Mouse (Mus musculus) liver, embryonic 11.5 days (tissue): Measurements from ENCODE around the gene Tekt4. TPM values are rescaled to one million over a fixed set of nuclear protein-coding genes. Genes with fewer than 3 reads are reported as not detected.

Experiments
- ATAC-seq: fragments of 200-750 bp; cut with Nextera tagmentation; replicated peaks from 2 replicates; pipeline ENCODE4 v1.8.0; 2017; ENCODE audit warnings: moderate number of reproducible peaks, mild to moderate bottlenecking, moderate TSS enrichment, moderate library complexity; ENCODE audit not compliant: low FRiP score
- DNase-seq: peaks from one replicate; pipeline ENCODE4 v3.0.0-alpha.2; 2017; ENCODE audit warnings: low spot score
- H3K27ac ChIP-seq: fragments of 300-500 bp; sonication (generic); 2 replicates; pipeline ENCODE4 v1.5.1; 2014; ENCODE audit warnings: mild to moderate bottlenecking, low read depth, low read length, control low read depth
- H3K27me3 ChIP-seq: fragments of 300-500 bp; sonication (generic); replicated peaks from 2 replicates; pipeline ENCODE4 v1.6.1; 2014; ENCODE audit warnings: low read length, mixed read lengths; ENCODE audit not compliant: control insufficient read depth, insufficient read depth
- H3K36me3 ChIP-seq: fragments of 300-500 bp; sonication (generic); 2 replicates; pipeline ENCODE4 v1.6.1; 2014; ENCODE audit warnings: mild to moderate bottlenecking, low read length, moderate library complexity, mixed read lengths; ENCODE audit not compliant: control insufficient read depth, insufficient read depth
- H3K4me1 ChIP-seq: fragments of 300-500 bp; sonication (generic); replicated peaks from 2 replicates; pipeline ENCODE4 v1.6.1; 2014; ENCODE audit warnings: low read length, mixed read lengths; ENCODE audit not compliant: control insufficient read depth, insufficient read depth
- H3K4me2 ChIP-seq: fragments of 300-500 bp; sonication (generic); 2 replicates; pipeline ENCODE4 v1.6.1; 2014; ENCODE audit warnings: mild to moderate bottlenecking, control low read depth, moderate library complexity
- H3K4me3 ChIP-seq: fragments of 300-500 bp; sonication (generic); 2 replicates; pipeline ENCODE4 v1.5.1; 2014; ENCODE audit warnings: low read depth, low read length, control low read depth
- H3K9ac ChIP-seq: fragments of 300-500 bp; sonication (generic); 2 replicates; pipeline ENCODE4 v1.6.1; 2014; ENCODE audit warnings: low read depth, low read length, control low read depth
- H3K9me3 ChIP-seq: fragments of 300-500 bp; sonication (generic); 2 replicates; pipeline ENCODE4 v1.6.1; 2016; ENCODE audit warnings: low read length, inconsistent platforms, mixed read lengths; ENCODE audit not compliant: control insufficient read depth
- WGBS: fragments of 180-500 bp; shearing (Covaris S2); extraction: QIAGEN DNeasy Blood & Tissue Kit; methylation state at CpG from one replicate; pipeline ENCODE4 v1.1.7; 2014; 5-methylcytosine and 5-hydroxymethylcytosine counted together
- polyA plus RNA-seq: library from polyadenylated mRNA; unstranded; fragments of >200 nt; fragmentation: Nextera tagmentation; extraction: Ambion mirVana; gene quantifications from 2 replicates; pipeline ENCODE4 v1.2.1, GENCODE M21; 2014

Tekt4 gene
- polyA plus RNA-seq, 1 experiment from 2014 or later, result not detected

DNA sequence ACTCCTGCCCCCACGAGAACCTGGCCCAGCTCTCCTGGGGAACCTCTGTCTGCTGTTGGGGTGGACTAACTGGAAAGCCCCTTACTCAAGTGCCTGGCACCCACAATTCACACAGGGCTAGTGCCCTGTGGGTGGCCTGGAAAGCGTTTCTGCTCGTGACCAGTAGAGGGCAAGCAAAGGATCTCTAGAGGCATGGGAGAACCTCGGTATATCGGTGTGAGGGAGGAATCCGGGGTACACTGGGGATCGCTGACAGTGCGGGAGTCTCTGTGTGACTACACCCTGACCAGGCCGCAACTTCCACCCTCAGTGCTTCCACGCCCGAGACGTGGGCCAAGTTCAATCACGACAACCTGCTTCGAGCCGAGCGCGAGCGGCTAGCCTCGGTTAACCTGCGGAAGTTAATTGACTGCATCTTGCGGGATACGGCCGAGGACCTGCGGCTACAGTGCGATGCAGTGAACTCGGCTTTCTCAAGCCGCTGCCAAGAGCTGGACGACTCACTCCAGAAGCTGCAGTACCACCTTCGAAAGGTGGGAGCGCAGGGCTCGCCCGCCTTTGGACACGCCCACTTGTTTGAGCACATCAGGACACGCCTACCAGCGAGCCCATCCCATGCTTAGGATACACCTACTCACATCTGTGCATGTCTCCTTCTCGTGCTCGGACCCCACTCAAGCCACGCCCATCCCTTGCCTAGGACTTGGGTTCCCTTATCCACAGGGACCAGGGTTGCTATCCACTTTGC is 20.1 kb downstream of the Tekt4 start:
- H3K4me3 ChIP-seq, result peak overlapping the region; percentile 47
- H3K9ac ChIP-seq, result no peak overlapping the region
- no peaks in the 10 kb centered on the region for H3K36me3 ChIP-seq
- H3K27me3 ChIP-seq, result peaks cover 28% of the 10 kb centered on the region
- H3K4me1 ChIP-seq, result peaks cover 3% of the 10 kb centered on the region; the same call in 1 of the 2 replicates
- no peak overlapping the region for H3K27ac ChIP-seq
- H3K4me2 ChIP-seq, result peak overlapping the region; percentile 83
- DNase-seq (peak; percentile 51), ATAC-seq (peak; percentile 59)
- H3K9me3 ChIP-seq, result no peaks in the 10 kb centered on the region
- WGBS, result 4% methylated on average over 38 of the region's 38 CpGs

DNA sequence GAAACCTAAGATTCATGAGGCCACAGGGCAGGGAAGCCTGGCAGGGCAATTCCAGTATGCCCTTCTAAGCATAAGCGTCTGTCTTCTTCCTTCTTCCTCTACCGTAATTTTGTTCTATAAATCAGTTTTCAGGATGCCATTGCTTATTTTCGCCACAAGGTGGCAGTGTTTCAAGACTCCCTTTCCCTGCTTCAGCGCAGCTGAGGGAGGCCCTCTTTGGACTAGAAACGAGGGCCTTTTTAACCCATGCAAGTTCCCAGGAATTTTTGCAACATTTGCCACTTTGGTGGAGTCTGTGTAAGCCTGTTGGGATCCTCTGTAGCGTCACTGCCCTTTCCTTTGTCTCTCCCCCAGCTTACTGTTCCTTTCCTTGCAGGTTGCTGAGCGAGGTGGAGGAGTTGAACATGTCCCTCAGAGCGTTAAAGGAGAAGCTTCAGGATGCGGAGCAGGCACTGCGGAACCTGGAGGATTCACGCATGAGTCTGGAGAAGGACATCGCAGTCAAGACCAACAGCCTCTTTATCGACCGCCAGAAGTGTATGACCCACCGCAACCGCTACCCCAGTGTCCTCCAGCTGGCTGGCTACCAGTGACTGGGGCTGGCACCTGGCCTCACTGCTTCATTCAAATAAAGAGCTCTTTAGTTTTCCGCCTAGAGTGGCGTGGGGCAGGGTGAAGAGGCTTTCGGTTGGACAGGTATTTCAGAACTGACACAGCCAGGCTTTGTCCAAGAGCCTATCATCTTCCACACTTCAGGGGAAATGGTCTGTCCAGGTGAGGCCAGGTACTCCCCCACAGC is 21.7 kb downstream of the Tekt4 start:
- peaks cover 3% of the 10 kb centered on the region; the same call in 1 of the 2 replicates for H3K4me1 ChIP-seq
- 40% methylated on average over 19 of the region's 19 CpGs for WGBS
- no peak overlapping the region for H3K9ac ChIP-seq
- H3K4me2 ChIP-seq, result no peak overlapping the region
- peaks cover 28% of the 10 kb centered on the region for H3K27me3 ChIP-seq
- H3K4me3 ChIP-seq, result no peak overlapping the region
- DNase-seq (no peak), ATAC-seq (no peak)
- no peak overlapping the region for H3K27ac ChIP-seq
- no peaks in the 10 kb centered on the region for H3K36me3 ChIP-seq
- no peaks in the 10 kb centered on the region for H3K9me3 ChIP-seq

DNA sequence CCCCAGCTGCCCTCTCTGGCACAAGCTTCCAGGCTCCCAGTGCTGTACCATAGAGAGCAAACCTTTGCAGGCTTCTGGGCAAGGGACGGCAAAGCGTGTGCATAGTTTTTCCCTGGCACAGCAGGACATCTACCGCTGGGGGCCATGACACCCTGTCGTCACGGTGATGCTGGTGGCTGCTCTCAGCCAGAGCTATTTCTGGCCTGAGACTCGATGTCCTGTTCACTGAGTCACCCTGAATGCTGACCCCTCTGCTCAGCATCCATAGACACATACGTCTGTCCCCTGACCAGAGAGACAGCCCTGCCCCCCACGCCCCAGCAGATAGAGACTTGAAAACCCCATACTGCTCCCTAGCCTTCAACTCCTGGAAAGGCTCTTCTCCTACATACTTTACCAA is 25.7 kb downstream of the Tekt4 start:
- Histone ChIP-seq H3K27me3 (peaks cover 17% of the 10 kb centered on the region), H3K36me3 (no peaks in the 10 kb centered on the region), H3K4me2 (no peak overlapping the region), H3K27ac (no peak overlapping the region), H3K9me3 (no peaks in the 10 kb centered on the region), H3K4me3 (no peak overlapping the region), H3K9ac (no peak overlapping the region), H3K4me1 (no peaks in the 10 kb centered on the region)
- DNase-seq (no peak), ATAC-seq (no peak)
- WGBS, result 61% methylated on average over 8 of the region's 8 CpGs

DNA sequence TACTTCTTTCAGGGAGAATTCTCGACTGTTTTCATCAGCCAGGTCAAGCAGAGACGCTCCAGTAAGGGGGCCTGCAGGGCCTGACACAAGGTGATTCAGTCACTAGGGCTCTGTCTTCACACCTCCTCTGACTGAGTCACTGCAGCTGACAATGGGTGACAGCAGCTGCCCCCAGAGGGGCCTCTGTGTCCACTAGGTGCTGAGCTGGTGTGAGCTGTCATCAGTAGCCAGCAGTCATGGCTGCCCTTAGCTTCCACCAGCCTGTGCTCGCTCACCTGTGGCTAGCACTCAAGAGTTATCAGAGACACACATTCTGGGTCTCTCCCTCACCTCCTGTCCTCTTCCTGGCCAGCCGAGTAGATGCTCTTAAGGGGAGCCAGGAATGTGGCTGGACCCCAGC is 26.4 kb downstream of the Tekt4 start:
- H3K4me2 ChIP-seq, result no peak overlapping the region
- no peak overlapping the region for H3K27ac ChIP-seq
- no peak overlapping the region for H3K9ac ChIP-seq
- DNase-seq (no peak), ATAC-seq (no peak)
- WGBS, result 57% methylated on average over 4 of the region's 4 CpGs
- no peaks in the 10 kb centered on the region for H3K36me3 ChIP-seq
- peaks cover 14% of the 10 kb centered on the region for H3K27me3 ChIP-seq
- H3K9me3 ChIP-seq, result no peaks in the 10 kb centered on the region
- H3K4me1 ChIP-seq, result no peaks in the 10 kb centered on the region
- H3K4me3 ChIP-seq, result no peak overlapping the region

DNA sequence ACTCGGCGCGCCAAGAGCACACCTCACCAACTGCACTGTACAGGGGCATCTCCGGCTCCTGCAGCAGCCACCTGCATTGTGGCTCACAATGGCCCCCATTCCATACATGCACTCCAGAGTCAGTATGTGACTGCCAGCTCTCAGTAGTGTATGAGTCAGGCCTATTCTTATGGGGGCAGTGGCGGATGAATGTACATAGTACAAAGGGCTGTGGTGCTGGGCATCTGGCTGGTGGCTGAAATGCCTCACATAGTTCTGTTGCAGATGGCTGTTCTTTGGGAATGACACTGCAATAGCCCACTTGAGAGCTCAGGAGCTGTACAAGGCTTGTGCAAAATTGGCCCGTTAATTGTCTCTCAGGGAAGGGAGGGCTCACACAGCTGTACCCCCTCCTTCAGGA is 27.7 kb downstream of the Tekt4 start:
- H3K4me1 ChIP-seq, result no peaks in the 10 kb centered on the region
- no peak overlapping the region for H3K4me3 ChIP-seq
- no peak overlapping the region for H3K4me2 ChIP-seq
- H3K9ac ChIP-seq, result no peak overlapping the region
- no peaks in the 10 kb centered on the region for H3K9me3 ChIP-seq
- WGBS, result 83% methylated on average over 6 of the region's 6 CpGs
- ATAC-seq, result no peak
- DNase-seq, result no peak
- peaks cover 14% of the 10 kb centered on the region for H3K27me3 ChIP-seq
- H3K27ac ChIP-seq, result no peak overlapping the region
- no peaks in the 10 kb centered on the region for H3K36me3 ChIP-seq

DNA sequence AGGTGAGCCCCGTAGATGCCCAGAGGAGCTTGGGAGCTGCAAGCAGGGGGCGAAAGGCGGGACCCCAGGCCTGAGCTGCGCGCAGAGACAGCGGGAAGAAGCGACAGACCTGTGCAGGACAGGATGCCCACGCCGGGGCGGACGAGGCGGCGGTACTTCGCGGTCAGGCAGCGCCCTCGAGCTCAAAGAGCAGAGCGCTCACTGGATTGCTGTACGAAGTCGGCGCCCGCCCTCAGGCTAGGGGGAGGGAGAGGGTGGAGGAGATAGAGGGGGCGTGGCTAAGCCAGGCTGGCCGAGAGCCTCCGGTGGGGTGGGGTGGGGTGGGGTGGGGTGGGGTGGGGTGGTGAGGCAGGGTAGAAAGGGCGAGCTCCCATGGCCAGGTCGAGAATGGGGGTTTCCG is 42.6 kb downstream of the Tekt4 start, which contains the start of gene Sstr5:
Sstr5 (minus strand) TSS at position 276 of the 400 bp plus-strand sequence.
- ATAC-seq (no peak), DNase-seq (no peak)
- Histone ChIP-seq H3K27me3 (peaks cover 46% of the 10 kb centered on the region), H3K9ac (no peak within 1 kb of the TSS), H3K4me3 (no peak within 1 kb of the TSS), H3K9me3 (no peaks in the 10 kb centered on the region), H3K36me3 (no peaks in the 10 kb centered on the region), H3K4me1 (no peaks in the 10 kb centered on the region), H3K27ac (no peak within 1 kb of the TSS), H3K4me2 (peak within 1 kb of the TSS; percentile 56)
- WGBS, result 3% methylated on average over 25 of the region's 28 CpGs

DNA sequence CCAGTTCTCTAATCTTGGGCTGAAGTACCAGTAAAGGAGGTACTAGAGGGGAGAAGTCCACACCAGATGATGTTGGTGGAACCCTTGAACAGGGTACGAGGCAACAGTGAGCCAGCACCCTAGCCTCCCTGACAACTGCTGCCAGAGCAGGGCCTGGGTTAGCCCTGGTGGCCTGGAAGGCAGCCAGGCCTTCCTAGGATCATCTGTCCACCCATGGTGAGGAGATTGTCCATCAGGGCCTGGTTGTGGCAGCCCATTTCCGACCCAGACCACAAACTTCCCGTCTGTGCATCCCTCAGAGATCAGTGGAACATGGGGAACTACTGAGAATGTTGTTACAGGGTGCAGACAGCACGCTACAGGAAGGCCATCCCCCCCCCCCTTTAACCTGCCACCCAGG is 48.2 kb downstream of the Tekt4 start:
- no peak overlapping the region for H3K4me2 ChIP-seq
- no peak overlapping the region for H3K27ac ChIP-seq
- H3K9me3 ChIP-seq, result no peaks in the 10 kb centered on the region
- no peak overlapping the region for H3K9ac ChIP-seq
- no peaks in the 10 kb centered on the region for H3K36me3 ChIP-seq
- no peaks in the 10 kb centered on the region for H3K4me1 ChIP-seq
- ATAC-seq (no peak), DNase-seq (no peak)
- no peak overlapping the region for H3K4me3 ChIP-seq
- peaks cover 15% of the 10 kb centered on the region for H3K27me3 ChIP-seq
- 42% methylated on average over 4 of the region's 4 CpGs for WGBS

DNA sequence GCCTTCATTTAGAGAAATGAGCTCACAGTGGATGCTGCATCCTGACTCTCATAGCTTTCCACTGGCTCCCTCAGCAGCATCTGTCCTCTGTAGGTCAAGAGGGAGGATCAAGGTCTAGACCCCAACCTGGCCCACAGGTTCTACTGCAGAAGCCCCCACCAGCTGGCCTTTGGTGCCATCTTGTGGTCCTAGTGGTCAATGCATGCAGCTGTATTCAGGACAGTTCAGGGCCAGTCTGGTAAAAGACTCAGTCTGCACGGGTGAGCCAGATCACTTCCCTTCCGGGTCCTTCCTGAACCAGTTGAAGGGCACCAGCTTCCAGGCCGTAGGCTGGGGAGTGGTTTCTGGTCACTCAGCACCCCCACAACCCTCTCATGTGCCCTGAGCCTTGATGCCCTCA is 53.4 kb downstream of the Tekt4 start:
- no peaks in the 10 kb centered on the region for H3K4me1 ChIP-seq
- H3K9me3 ChIP-seq, result no peaks in the 10 kb centered on the region
- H3K9ac ChIP-seq, result no peak overlapping the region
- peak; percentile 53 for DNase-seq
- no peak overlapping the region for H3K27ac ChIP-seq
- WGBS, result 14% methylated on average over 3 of the region's 3 CpGs
- no peak overlapping the region for H3K4me3 ChIP-seq
- H3K4me2 ChIP-seq, result no peak overlapping the region
- no peaks in the 10 kb centered on the region for H3K36me3 ChIP-seq
- no peak; the same call in 1 of the 2 replicates for ATAC-seq
- H3K27me3 ChIP-seq, result no peaks in the 10 kb centered on the region; the same call in 1 of the 2 replicates
